Mouse (Mus musculus) naive thymus-derived CD4-positive, alpha-beta T cell, adult 2 months (primary cell): ENCODE measurements around the gene Ankrd33.

ENCODE experiments used
- DNase-seq: peaks from one replicate; pipeline ENCODE4 v3.0.0-alpha.2; 2011; ENCODE audit warnings: low read depth

The Ankrd33 gene

GRCm38 (mm10) chr15:101123202-101123601 lies 7.6 kb downstream of the Ankrd33 start:
- no peak for DNase-seq

DNA sequence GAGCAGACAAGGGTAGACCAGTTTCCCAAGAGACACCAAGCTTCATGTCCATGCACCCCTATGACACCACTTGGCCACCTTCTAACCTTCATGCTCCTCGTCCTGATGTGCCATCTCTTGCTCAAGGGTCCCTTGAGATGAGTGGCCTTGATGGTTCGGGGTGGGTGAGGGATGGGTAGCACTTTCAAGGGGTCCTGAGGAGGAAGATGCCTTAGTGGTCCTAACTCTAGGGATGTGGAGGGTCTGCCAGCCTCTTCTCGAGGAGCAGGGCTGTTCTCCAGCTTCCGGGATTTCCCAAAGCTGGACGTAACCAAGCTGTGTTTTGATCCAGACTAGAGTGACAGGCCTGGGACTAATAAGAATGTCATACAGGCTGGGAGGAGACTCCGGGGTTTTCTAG lies 10.0 kb downstream of the Ankrd33 start:
- DNase-seq = no peak

- DNase-seq = no peak
These were observed 11.5 kb downstream of the Ankrd33 start for GRCm38 (mm10) chr15:101126876-101127544.

GRCm38 (mm10) chr15:101128181-101129089 lies 12.9 kb downstream of the Ankrd33 start, which contains the start of gene Acvrl1:
Gene Acvrl1, plus strand, starts transcription at chr15:101128522.
- DNase-seq = no peak

DNA sequence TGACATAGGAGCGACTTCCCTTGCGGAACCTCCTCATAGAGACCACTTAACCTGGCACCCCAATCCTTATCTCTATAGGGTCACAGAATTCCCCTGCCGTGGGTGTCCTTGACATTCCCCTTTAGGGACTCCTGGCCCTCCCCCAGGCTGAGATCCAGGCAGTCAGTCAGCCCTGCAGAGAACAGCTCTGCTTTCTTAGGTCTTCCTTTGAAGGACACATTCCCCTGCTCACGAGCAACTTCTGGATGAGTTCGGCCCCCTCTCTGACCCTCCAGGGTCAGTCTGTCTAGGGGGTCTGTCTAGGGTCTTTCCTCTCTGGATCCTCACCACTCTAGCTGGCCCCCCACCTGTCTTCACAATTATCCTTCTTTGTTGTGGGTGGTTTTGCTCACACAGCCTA lies 13.9 kb downstream of the Ankrd33 start:
- DNase-seq = no peak

- peak; percentile 46 for DNase-seq
These were observed 15.9 kb downstream of the Ankrd33 start for GRCm38 (mm10) chr15:101131498-101131897.

DNA sequence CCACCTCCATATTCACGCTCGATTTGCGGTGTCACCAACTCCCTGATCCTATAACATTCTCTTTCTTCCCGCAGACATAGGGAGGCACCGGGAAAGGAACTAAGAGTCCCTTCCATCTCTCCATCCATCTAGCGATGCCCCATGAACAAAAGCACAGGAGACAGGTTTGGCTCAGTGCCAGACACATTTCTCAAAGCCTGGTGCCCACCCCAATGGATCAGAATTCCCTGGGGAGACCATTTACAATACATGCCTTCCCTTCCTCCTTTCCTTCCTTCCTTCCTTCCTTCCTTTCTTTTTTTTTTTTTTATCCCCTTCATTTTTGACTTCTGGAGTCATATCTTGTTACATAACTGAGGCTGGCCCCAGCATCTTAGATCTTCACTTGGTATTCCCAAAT lies 16.5 kb downstream of the Ankrd33 start:
- no peak for DNase-seq

GRCm38 (mm10) chr15:101132761-101133160 lies 17.2 kb downstream of the Ankrd33 start:
- DNase-seq = no peak

GRCm38 (mm10) chr15:101133993-101134704 lies 18.6 kb downstream of the Ankrd33 start:
- peak; percentile 78 for DNase-seq

- peak; percentile 78 for DNase-seq
These were observed 19.9 kb downstream of the Ankrd33 start for GRCm38 (mm10) chr15:101135405-101135804.

GRCm38 (mm10) chr15:101137455-101137854 lies 21.9 kb downstream of the Ankrd33 start:
- no peak for DNase-seq

- no peak for DNase-seq
These were observed 23.1 kb downstream of the Ankrd33 start for GRCm38 (mm10) chr15:101138675-101139074.

DNA sequence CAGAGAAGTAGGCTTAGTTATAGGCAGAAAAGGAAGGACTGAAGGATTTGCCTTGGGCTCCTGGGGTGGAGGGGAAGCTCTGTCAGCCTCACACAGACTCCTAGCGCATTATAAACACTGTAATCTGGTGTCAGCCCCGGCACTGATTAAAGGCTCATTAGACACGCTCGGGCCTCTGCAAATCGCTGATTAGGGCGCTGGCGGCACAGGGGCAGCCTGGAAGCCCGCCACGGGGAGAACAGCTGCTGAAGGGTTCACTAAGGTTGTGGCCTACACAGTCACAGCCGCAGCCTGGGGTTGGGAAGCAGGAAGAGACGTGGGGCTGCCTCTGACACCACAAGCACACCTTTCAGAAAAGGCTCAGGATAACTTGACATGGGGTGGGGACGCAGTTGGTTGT lies 24.3 kb downstream of the Ankrd33 start:
- DNase-seq = no peak

DNA sequence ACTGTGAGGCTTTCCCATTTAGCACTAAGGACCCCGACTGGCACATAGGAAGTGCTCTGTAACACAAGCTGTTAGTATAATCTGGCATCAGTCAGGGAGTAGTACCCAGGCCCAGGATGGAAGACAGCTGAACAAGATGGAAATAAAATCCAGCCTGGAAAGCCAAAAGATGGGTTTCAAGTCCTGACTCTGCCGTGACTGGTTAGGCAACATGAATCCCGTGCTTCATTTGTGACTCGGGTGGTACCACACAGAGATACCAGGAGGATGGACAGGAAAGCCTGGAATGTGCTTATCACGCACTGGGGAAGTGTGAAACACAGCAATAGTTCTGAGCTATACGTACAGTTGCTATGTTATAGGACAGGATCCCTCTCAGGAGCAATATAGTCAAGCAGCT lies 25.0 kb downstream of the Ankrd33 start:
- no peak for DNase-seq

GRCm38 (mm10) chr15:101141061-101141541 lies 25.5 kb downstream of the Ankrd33 start:
- peak; percentile 70 for DNase-seq

GRCm38 (mm10) chr15:101142672-101143071 lies 27.1 kb downstream of the Ankrd33 start:
- no peak for DNase-seq

GRCm38 (mm10) chr15:101143494-101143893 lies 27.9 kb downstream of the Ankrd33 start:
- DNase-seq = no peak

DNA sequence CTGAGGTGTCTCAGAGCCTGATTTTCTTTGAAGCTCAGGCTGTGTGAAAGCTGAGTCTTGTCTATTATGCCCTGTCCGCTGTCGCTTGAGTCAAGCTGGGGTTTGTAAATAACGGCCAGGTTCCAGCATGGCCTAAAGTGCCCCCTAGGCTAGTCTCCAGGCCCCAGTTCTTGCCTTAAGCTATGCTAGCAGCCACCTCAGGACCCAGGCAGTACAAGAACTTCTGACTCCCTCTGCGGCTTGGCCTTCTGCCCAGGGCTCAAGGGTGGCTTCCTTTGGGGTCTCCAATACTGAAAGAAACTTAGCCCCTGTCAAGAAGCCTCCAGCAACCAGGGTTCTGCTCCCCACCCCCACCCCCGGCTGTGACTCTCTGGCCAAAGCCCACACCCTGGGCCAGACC lies 28.6 kb downstream of the Ankrd33 start:
- DNase-seq = no peak

GRCm38 (mm10) chr15:101144779-101145178 lies 29.2 kb downstream of the Ankrd33 start:
- no peak for DNase-seq

GRCm38 (mm10) chr15:101145424-101146099 lies 30.0 kb downstream of the Ankrd33 start:
- DNase-seq = peak; percentile 93

- no peak for DNase-seq
These were observed 30.8 kb downstream of the Ankrd33 start for GRCm38 (mm10) chr15:101146100-101146965.
